ENCODE assay signal across 8 mouse cellular contexts in genomic region chr3:66650076-66650748, GRCm38 (mm10).
DNase-seq lines count a peak whose midpoint lies in the region; ATAC-seq and TF ChIP-seq lines count a peak whose summit lies in the region.

No protein-coding gene starts in this region.

- intact Hi-C loops in heart, adult 2 months (cut with DNase I): no loop called here

- no peak for TF ChIP-seq POLR2A in heart, adult 2 months (IDR thresholded peaks at IDR 0.05; ENCODE audit: insufficient read depth, low read depth, low read length)

- H3K36me3 ChIP-seq in heart, adult 2 months (ENCODE audit: control insufficient read depth, insufficient read depth, low read length): no peaks in the 10 kb centered on the region

- H3K4me3 ChIP-seq in heart, adult 2 months: no peak overlapping the region

- 58% methylated on average over 15 of the region's 15 CpGs for WGBS in heart, adult 2 months

- H3K9ac ChIP-seq in heart, adult 2 months (ENCODE audit: low read depth, low read length): no peak overlapping the region

- H3K27ac ChIP-seq in heart, adult 2 months: no peak overlapping the region

- TF ChIP-seq EP300 in heart, adult 2 months (IDR thresholded peaks at IDR 0.05; ENCODE audit: insufficient read depth, low read depth, low read length): no peak

- H3K79me2 ChIP-seq in heart, adult 2 months (replicated peaks; ENCODE audit: control insufficient read depth, insufficient read depth, low read length): no peaks in the 10 kb centered on the region

- DNase-seq in heart, adult 2 months: peak; percentile 4 to 19
- no peak for DNase-seq in heart, adult 8-10 months (ENCODE audit: low spot score)
- peak; percentile 34 to 44 for DNase-seq in spleen, postnatal 10 days (ENCODE audit: low spot score in 2 of 2)
- DNase-seq in spleen, adult 12 weeks (ENCODE audit: low spot score): no peak
- peak; percentile 26 for DNase-seq in gastrocnemius, postnatal 10 days
- DNase-seq in layer of hippocampus, postnatal 14 days (ENCODE audit: low spot score in 2 of 2): peak; percentile 46 to 65
- DNase-seq in skeletal muscle tissue, adult 2 months (ENCODE audit: low read depth, low spot score): peak; percentile 14

- H3K4me1 ChIP-seq in heart, adult 2 months (ENCODE audit: control insufficient read depth, insufficient read depth, low read length): no peaks in the 10 kb centered on the region

- no peak for ATAC-seq in CD4-positive, CD25-positive, alpha-beta regulatory T cell, adult 4 months

- no peaks in the 10 kb centered on the region for H3K27me3 ChIP-seq in heart, adult 2 months (ENCODE audit: control insufficient read depth, insufficient read depth, low read length)

- TF ChIP-seq CTCF in heart, adult 2 months (IDR thresholded peaks at IDR 0.05): no peak

Comparison
In these comparisons a context has a peak if more than half of its experiments do, and no peak if none do; other contexts are left out.
1. DNase-seq: peak in heart, adult 2 months (2 of 2), spleen, postnatal 10 days (2 of 2), gastrocnemius, postnatal 10 days (single experiment), layer of hippocampus, postnatal 14 days (2 of 2) and skeletal muscle tissue, adult 2 months (single experiment); none in heart, adult 8-10 months (single experiment) and spleen, adult 12 weeks (single experiment).